Mouse (Mus musculus): Measurements from ENCODE around the gene Ak4. TPM values are rescaled to one million over a fixed set of nuclear protein-coding genes. Genes with fewer than 3 reads are reported as not detected.

Gene Ak4
- total RNA-seq, 1 experiment, result 48.1 TPM

DNA sequence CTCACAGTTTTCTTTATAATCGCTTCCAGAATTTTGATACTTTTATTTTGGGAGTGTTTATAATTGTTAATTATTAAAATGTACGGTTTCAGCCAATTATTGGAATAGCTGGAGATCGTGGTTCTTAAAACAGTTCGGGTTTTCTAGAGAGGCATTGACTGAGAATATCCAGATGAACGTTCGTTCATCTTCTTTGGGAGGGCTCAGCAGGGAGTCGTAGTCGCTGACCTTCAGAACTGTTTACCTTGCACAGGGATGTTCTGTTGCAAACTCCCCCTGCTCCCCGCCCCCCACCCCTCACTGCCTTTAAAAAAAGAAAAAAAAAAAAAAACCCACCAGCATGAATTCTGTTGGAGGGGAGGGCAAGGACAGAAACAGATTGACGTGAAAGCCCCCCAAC, 89.4 kb downstream of the Ak4 start:
- in situ Hi-C loops (cut with MboI; ENCODE audit: low sequenced_read_pairs in 2 of 2, unreplicated experiment in 2 of 2), result no loop called here
- DNase-seq (ENCODE audit: low read depth, low spot score), result no peak
- Histone ChIP-seq H3K4me3 (ENCODE audit: insufficient read depth in 1 of 2, low read depth in 1 of 2, low read length in 2 of 2, poor library complexity in 1 of 2, severe bottlenecking in 1 of 2) (peak overlapping the region; percentile 55 to 69), H3K9ac (ENCODE audit: insufficient read depth, low read depth, low read length, poor library complexity, severe bottlenecking) (peak overlapping the region; percentile 60; the same call in 1 of the 2 replicates), H3K4me1 (ENCODE audit: control insufficient read depth in 2 of 2, insufficient read depth in 2 of 2, low read length in 2 of 2, poor library complexity in 1 of 2) (peaks cover 4 to 5% of the 10 kb centered on the region in 2 experiments; a peak in 3 of 4 replicates), H3K36me3 (ENCODE audit: control insufficient read depth, insufficient read depth, low read length, poor library complexity, severe bottlenecking) (no peaks in the 10 kb centered on the region), H3K9me3 (ENCODE audit: control insufficient read depth, insufficient read depth, low read depth, low read length) (no peaks in the 10 kb centered on the region), H3K27ac (ENCODE audit: insufficient read depth, low read depth, low read length, poor library complexity, severe bottlenecking) (no peak overlapping the region)
- TF ChIP-seq CHD2 (IDR thresholded peaks at IDR 0.05; ENCODE audit: low read depth, low read length), result no peak
- no peak for TF ChIP-seq MAFK (IDR thresholded peaks at IDR 0.05; ENCODE audit: insufficient read depth, low read depth, low read length)
- peak; percentile 79 for TF ChIP-seq ZNF384 (IDR thresholded peaks at IDR 0.05; ENCODE audit: low read depth, low read length)
- no peak for TF ChIP-seq HCFC1 (IDR thresholded peaks at IDR 0.05; ENCODE audit: borderline replicate concordance, insufficient read depth, low read length)
- TF ChIP-seq ZC3H11A (IDR thresholded peaks at IDR 0.05; ENCODE audit: borderline replicate concordance, low read depth, low read length), result no peak

DNA sequence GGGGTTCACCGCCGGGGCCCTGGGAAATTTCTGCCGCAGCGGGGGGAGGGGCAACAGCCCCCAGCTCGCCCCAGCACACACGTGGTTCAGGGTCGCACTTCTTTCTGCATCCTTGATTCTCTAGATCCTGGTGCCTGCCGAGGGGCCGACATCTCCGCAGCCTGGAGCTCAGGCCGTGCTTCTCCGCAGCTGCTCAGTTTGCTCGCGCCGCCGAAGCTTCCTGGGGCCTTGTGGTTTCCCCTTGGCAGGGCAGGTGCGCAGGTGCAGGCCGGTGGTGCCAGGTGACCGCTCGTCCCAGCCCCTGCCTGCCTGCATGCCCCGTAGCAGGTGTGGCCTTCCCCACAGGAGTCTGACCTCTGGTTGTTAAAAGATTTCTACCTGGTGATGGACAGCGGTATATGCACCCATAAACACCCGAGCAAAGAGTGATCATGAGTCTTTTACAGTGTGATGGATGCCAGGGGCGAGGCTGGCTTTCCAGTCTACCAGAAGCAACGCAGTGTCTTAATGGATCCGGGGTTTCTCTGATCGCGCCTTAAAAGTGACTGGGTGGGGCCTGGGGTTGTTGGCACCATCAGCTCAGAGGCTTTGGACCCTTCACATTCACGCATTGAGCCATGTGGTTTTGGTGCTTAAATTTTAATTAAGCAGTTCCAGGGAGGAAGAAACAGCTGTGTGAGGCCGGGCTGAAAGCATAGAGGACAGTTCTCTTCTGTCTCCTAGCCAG, 89.9 kb downstream of the Ak4 start:
- Histone ChIP-seq H3K9me3 (ENCODE audit: control insufficient read depth, insufficient read depth, low read depth, low read length) (no peaks in the 10 kb centered on the region), H3K36me3 (ENCODE audit: control insufficient read depth, insufficient read depth, low read length, poor library complexity, severe bottlenecking) (no peaks in the 10 kb centered on the region), H3K27ac (ENCODE audit: insufficient read depth, low read depth, low read length, poor library complexity, severe bottlenecking) (0 out of 2 replicates have a peak overlapping the region, but pooled peaks have one; percentile 4), H3K9ac (ENCODE audit: insufficient read depth, low read depth, low read length, poor library complexity, severe bottlenecking) (peak overlapping the region; percentile 60), H3K4me3 (ENCODE audit: insufficient read depth in 1 of 2, low read depth in 1 of 2, low read length in 2 of 2, poor library complexity in 1 of 2, severe bottlenecking in 1 of 2) (peak overlapping the region; percentile 55 to 69), H3K4me1 (ENCODE audit: control insufficient read depth in 2 of 2, insufficient read depth in 2 of 2, low read length in 2 of 2, poor library complexity in 1 of 2) (peaks cover 4 to 5% of the 10 kb centered on the region in 2 experiments; a peak in 3 of 4 replicates)
- DNase-seq (ENCODE audit: low read depth, low spot score), result no peak
- TF ChIP-seq ZNF384 (IDR thresholded peaks at IDR 0.05; ENCODE audit: low read depth, low read length) (no peak), ZC3H11A (IDR thresholded peaks at IDR 0.05; ENCODE audit: borderline replicate concordance, low read depth, low read length) (no peak)
- in situ Hi-C loops (cut with MboI; ENCODE audit: low sequenced_read_pairs in 2 of 2, unreplicated experiment in 2 of 2), result no loop called here

DNA sequence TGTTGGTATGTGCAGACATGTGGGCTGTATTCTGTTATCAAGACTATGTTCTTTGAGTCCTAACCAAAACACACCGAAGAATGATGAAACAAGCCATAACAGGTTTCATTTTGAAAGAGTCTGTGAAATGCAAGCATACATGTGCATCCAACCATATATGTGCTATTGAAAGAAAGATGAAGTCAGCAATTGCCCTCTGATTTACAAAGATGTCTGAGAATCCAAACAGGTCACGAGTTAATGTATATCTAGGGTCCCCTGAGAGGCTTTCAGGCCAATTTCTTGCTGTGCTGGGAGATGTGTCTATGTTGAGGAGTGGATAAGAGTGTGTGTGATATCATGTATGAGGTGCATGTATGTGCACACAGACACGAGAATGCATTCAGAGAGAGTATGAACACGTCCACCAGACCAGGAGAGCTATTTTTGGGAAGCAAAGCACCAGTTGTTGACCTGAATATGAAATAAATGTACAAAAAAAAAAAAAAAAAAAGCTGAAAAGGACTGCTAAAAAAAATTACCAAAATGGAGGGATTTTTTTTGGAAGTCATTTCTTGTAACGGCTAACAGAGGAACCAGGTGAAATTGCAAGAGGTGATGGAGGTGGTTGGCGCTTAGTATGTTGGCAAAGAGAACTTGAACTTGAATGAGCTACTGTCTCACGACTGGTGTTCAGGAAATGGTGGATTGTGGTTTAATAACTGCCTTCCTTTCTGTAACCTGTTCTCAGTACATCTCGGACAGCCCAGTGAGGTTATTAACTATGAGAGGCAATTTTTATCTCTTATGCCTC, 91.2 kb downstream of the Ak4 start:
- Histone ChIP-seq H3K4me1 (ENCODE audit: control insufficient read depth in 2 of 2, insufficient read depth in 2 of 2, low read length in 2 of 2, poor library complexity in 1 of 2) (peaks cover 4 to 5% of the 10 kb centered on the region in 2 experiments; a peak in 3 of 4 replicates), H3K9ac (ENCODE audit: insufficient read depth, low read depth, low read length, poor library complexity, severe bottlenecking) (no peak overlapping the region), H3K36me3 (ENCODE audit: control insufficient read depth, insufficient read depth, low read length, poor library complexity, severe bottlenecking) (no peaks in the 10 kb centered on the region), H3K27ac (ENCODE audit: insufficient read depth, low read depth, low read length, poor library complexity, severe bottlenecking) (no peak overlapping the region), H3K9me3 (ENCODE audit: control insufficient read depth, insufficient read depth, low read depth, low read length) (no peaks in the 10 kb centered on the region), H3K4me3 (ENCODE audit: insufficient read depth in 1 of 2, low read depth in 1 of 2, low read length in 2 of 2, poor library complexity in 1 of 2, severe bottlenecking in 1 of 2) (no peak overlapping the region)
- no peak for TF ChIP-seq ZC3H11A (IDR thresholded peaks at IDR 0.05; ENCODE audit: borderline replicate concordance, low read depth, low read length)
- TF ChIP-seq ZNF384 (IDR thresholded peaks at IDR 0.05; ENCODE audit: low read depth, low read length), result no peak
- TF ChIP-seq MAFK (IDR thresholded peaks at IDR 0.05; ENCODE audit: insufficient read depth, low read depth, low read length), result no peak
- no peak for TF ChIP-seq CHD2 (IDR thresholded peaks at IDR 0.05; ENCODE audit: low read depth, low read length)
- TF ChIP-seq HCFC1 (IDR thresholded peaks at IDR 0.05; ENCODE audit: borderline replicate concordance, insufficient read depth, low read length), result no peak
- DNase-seq (ENCODE audit: low read depth, low spot score), result no peak
- in situ Hi-C loops (cut with MboI; ENCODE audit: low sequenced_read_pairs in 2 of 2, unreplicated experiment in 2 of 2), result no loop called here

DNA sequence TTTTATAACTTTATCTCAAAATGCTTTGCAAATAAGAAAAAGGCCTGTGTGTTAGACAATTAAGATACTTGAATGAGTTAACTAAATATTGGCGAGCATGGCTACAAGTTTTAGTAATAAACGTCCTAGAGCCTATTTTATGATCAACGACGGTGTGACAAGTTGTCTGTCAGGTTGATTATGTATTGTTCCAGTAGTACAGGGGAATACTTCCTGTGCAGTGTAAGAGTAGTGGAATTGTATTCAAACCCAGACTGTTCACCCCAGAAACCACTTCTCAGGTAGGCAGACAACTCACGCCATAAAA, 91.8 kb downstream of the Ak4 start:
- TF ChIP-seq CHD2 (IDR thresholded peaks at IDR 0.05; ENCODE audit: low read depth, low read length) (no peak), HCFC1 (IDR thresholded peaks at IDR 0.05; ENCODE audit: borderline replicate concordance, insufficient read depth, low read length) (no peak), ZC3H11A (IDR thresholded peaks at IDR 0.05; ENCODE audit: borderline replicate concordance, low read depth, low read length) (no peak), MAFK (IDR thresholded peaks at IDR 0.05; ENCODE audit: insufficient read depth, low read depth, low read length) (no peak), ZNF384 (IDR thresholded peaks at IDR 0.05; ENCODE audit: low read depth, low read length) (no peak)
- Histone ChIP-seq H3K4me3 (ENCODE audit: insufficient read depth in 1 of 2, low read depth in 1 of 2, low read length in 2 of 2, poor library complexity in 1 of 2, severe bottlenecking in 1 of 2) (no peak overlapping the region), H3K9me3 (ENCODE audit: control insufficient read depth, insufficient read depth, low read depth, low read length) (no peaks in the 10 kb centered on the region), H3K36me3 (ENCODE audit: control insufficient read depth, insufficient read depth, low read length, poor library complexity, severe bottlenecking) (no peaks in the 10 kb centered on the region), H3K4me1 (ENCODE audit: control insufficient read depth in 2 of 2, insufficient read depth in 2 of 2, low read length in 2 of 2, poor library complexity in 1 of 2) (peaks cover 4 to 5% of the 10 kb centered on the region in 2 experiments; a peak in 3 of 4 replicates), H3K9ac (ENCODE audit: insufficient read depth, low read depth, low read length, poor library complexity, severe bottlenecking) (no peak overlapping the region), H3K27ac (ENCODE audit: insufficient read depth, low read depth, low read length, poor library complexity, severe bottlenecking) (no peak overlapping the region)
- no peak for DNase-seq (ENCODE audit: low read depth, low spot score)
- in situ Hi-C loops (cut with MboI; ENCODE audit: low sequenced_read_pairs in 2 of 2, unreplicated experiment in 2 of 2), result no loop called here

Data from ES-E14 (cell line).